Mouse (Mus musculus): ENCODE data around the gene Rbms3. TPM values are rescaled to one million over a fixed set of nuclear protein-coding genes. Genes with fewer than 3 reads are reported as not detected.

Rbms3 gene
- total and polyA plus RNA-seq, 3 experiments, result not detected

DNA sequence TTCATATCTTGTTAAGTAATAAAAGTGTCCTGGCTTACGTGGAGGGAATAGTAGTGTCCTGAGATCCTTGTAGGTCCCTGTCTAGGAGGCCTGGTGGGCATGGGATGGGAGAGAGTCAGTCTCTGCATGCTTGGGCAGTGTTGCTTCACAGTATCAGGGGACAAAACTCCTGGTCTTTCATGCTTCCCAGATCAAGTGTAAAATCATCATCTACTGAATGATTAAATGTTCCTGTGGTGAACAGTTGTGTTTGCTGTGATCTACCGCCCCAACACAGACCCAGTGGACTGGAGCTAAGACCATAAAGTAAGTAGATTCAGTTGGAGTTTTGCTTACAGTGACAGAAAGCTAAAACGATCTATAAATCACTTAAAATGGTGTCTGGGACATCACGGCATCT lies 654.4 kb downstream of the Rbms3 start:
- TF ChIP-seq TBP (conservative IDR thresholded peaks at IDR 0.05; ENCODE audit: low read depth, low read length) (no peak), MAFK (IDR thresholded peaks at IDR 0.05; ENCODE audit: insufficient replicate concordance, low read length) (no peak), PAX5 (IDR thresholded peaks at IDR 0.05; ENCODE audit: low read length) (no peak), EP300 (IDR thresholded peaks at IDR 0.05; ENCODE audit: low read length) (no peak), USF2 (conservative IDR thresholded peaks at IDR 0.05; ENCODE audit: low read depth, low read length) (no peak), TCF12 (IDR thresholded peaks at IDR 0.05; ENCODE audit: low read depth, low read length) (no peak), ZKSCAN1 (IDR thresholded peaks at IDR 0.05; ENCODE audit: borderline replicate concordance, low read depth, low read length) (no peak), CTCF (conservative IDR thresholded peaks at IDR 0.05 in 1 of 2, IDR thresholded peaks at IDR 0.05 in 1 of 2; ENCODE audit: low read depth in 2 of 2, low read length in 2 of 2) (no peak)

DNA sequence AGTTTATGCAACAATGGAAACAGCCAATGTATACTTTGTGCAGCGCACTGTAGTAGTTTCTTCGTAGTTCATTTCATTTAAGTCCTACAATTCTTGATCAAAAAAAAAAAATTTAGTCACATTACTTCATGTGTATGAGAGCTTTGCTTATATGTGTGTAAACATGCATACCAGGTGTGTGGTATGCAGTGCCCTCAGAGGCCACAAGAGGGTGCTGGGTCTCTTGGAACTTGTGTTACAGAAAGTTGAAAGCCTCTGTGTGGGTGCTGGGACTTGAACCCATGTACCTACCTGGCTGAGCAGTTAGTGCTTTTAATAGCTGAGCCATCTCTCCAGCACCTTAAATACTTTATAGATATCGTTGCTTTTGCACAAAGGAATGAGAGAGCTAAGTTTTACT lies 655.6 kb downstream of the Rbms3 start:
- no peak for DNase-seq (ENCODE audit: extremely low read depth)
- no peak overlapping the region for H3K9ac ChIP-seq (ENCODE audit: insufficient read depth, low read depth)
- dilution Hi-C loops (cut with MboI; ENCODE audit: extremely low pct_ligation_motif_present, extremely low pct_unique_long_range_greater_than_20kb, low sequenced_read_pairs) (no loop called here), in situ Hi-C loops (cut with MboI; ENCODE audit: low pct_ligation_motif_present, low pct_unique_long_range_greater_than_20kb, low sequenced_read_pairs) (no loop called here)
- peaks cover 70% of the 10 kb centered on the region for H3K9me3 ChIP-seq (replicated peaks; ENCODE audit: low read length)
- no peaks in the 10 kb centered on the region for H3K36me3 ChIP-seq (replicated peaks in 1 of 2; ENCODE audit: control insufficient read depth in 1 of 2, insufficient read depth in 1 of 2, low read length in 1 of 2)
- H3K4me3 ChIP-seq (replicated peaks in 1 of 3; ENCODE audit: low read depth in 2 of 3, low read length in 2 of 3, poor library complexity in 1 of 3), result no peak overlapping the region
- no peaks in the 10 kb centered on the region for H3K27me3 ChIP-seq (replicated peaks)
- H3K4me2 ChIP-seq (ENCODE audit: insufficient read depth, low read depth, poor library complexity, severe bottlenecking), result no peak overlapping the region
- TF ChIP-seq ETS1 (conservative IDR thresholded peaks at IDR 0.05; ENCODE audit: low read depth, low read length) (no peak), POLR2AphosphoS2 (IDR thresholded peaks at IDR 0.05; ENCODE audit: low read depth, low read length) (no peak), ZNF384 (IDR thresholded peaks at IDR 0.05; ENCODE audit: low read depth, low read length) (no peak), TBP (conservative IDR thresholded peaks at IDR 0.05; ENCODE audit: low read depth, low read length) (no peak), CHD2 (IDR thresholded peaks at IDR 0.05; ENCODE audit: low read length) (no peak), SMC3 (IDR thresholded peaks at IDR 0.05; ENCODE audit: low read depth, low read length) (no peak), EP300 (IDR thresholded peaks at IDR 0.05; ENCODE audit: low read length) (no peak), RCOR1 (conservative IDR thresholded peaks at IDR 0.05; ENCODE audit: low read depth, low read length) (no peak), ELF1 (IDR thresholded peaks at IDR 0.05; ENCODE audit: low read depth, low read length) (no peak), MAZ (IDR thresholded peaks at IDR 0.05; ENCODE audit: low read depth, low read length) (no peak), ZMIZ1 (IDR thresholded peaks at IDR 0.05; ENCODE audit: low read depth, low read length) (no peak), HCFC1 (IDR thresholded peaks at IDR 0.05; ENCODE audit: low read depth, low read length) (no peak), UBTF (IDR thresholded peaks at IDR 0.05; ENCODE audit: low read depth, low read length) (no peak)
- H3K4me1 ChIP-seq (ENCODE audit: control insufficient read depth in 1 of 2, insufficient read depth in 2 of 2), result no peaks in the 10 kb centered on the region
- H3K79me2 ChIP-seq (replicated peaks; ENCODE audit: control insufficient read depth, extremely low read depth, insufficient read depth, poor library complexity, severe bottlenecking), result no peaks in the 10 kb centered on the region
- H3K27ac ChIP-seq (ENCODE audit: insufficient read depth, low read depth), result no peak overlapping the region

More for the DNA sequence above, 654.4 kb downstream of the Rbms3 start:
- Histone ChIP-seq H3K4me2 (ENCODE audit: insufficient read depth, low read depth, poor library complexity, severe bottlenecking) (no peak overlapping the region), H3K27ac (ENCODE audit: insufficient read depth, low read depth) (no peak overlapping the region), H3K27me3 (replicated peaks) (no peaks in the 10 kb centered on the region), H3K36me3 (replicated peaks in 1 of 2; ENCODE audit: control insufficient read depth in 1 of 2, insufficient read depth in 1 of 2, low read length in 1 of 2) (no peaks in the 10 kb centered on the region), H3K4me3 (replicated peaks in 1 of 3; ENCODE audit: low read depth in 2 of 3, low read length in 2 of 3, poor library complexity in 1 of 3) (no peak overlapping the region), H3K4me1 (ENCODE audit: control insufficient read depth in 1 of 2, insufficient read depth in 2 of 2) (no peaks in the 10 kb centered on the region), H3K9me3 (replicated peaks; ENCODE audit: low read length) (peaks cover 73% of the 10 kb centered on the region), H3K79me2 (replicated peaks; ENCODE audit: control insufficient read depth, extremely low read depth, insufficient read depth, poor library complexity, severe bottlenecking) (no peaks in the 10 kb centered on the region), H3K9ac (ENCODE audit: insufficient read depth, low read depth) (no peak overlapping the region)
- in situ Hi-C loops (cut with MboI; ENCODE audit: low pct_ligation_motif_present, low pct_unique_long_range_greater_than_20kb, low sequenced_read_pairs), result no loop called here
- dilution Hi-C loops (cut with MboI; ENCODE audit: extremely low pct_ligation_motif_present, extremely low pct_unique_long_range_greater_than_20kb, low sequenced_read_pairs), result no loop called here
- no peak for DNase-seq (ENCODE audit: extremely low read depth)
